Mouse (Mus musculus) urinary bladder, adult 2 months (tissue): ENCODE measurements around the gene 2210408I21Rik. TPM values are rescaled to one million over a fixed set of nuclear protein-coding genes. Genes with fewer than 3 reads are reported as not detected.
"Not testable (repeated sequence)": the region's sequence is repeated elsewhere in the genome, so short reads cannot be mapped to it uniquely, and the experiment has no call there.

Experiments used
- DNase-seq: peaks from one replicate; pipeline ENCODE4 v3.0.0; 2022; ENCODE audit warnings: low spot score
- polyA plus RNA-seq: library from polyadenylated mRNA; depleted of rRNA; stranded (reverse); fragments of >200 nt; gene quantifications from 2 replicates; pipeline ENCODE4 v1.2.3, GENCODE M21; 2012; rRNA removed

2210408I21Rik gene
- polyA plus RNA-seq, result 3.1 and 3.3 TPM in 2 replicates

GRCm38 (mm10) chr13:77134931-77135620 is at the start of gene 2210408I21Rik, which contains the start of gene Slf1:
2210408I21Rik (plus strand) TSS chr13:77135540.
Slf1 (minus strand) TSS chr13:77135473.
- peak; percentile 73 for DNase-seq

GRCm38 (mm10) chr13:77092876-77093275 is 42.5 kb upstream of the 2210408I21Rik start:
- DNase-seq, result not testable (repeated sequence)

GRCm38 (mm10) chr13:77107734-77108133 is 27.6 kb upstream of the 2210408I21Rik start:
- no peak for DNase-seq

- no peak for DNase-seq
Observed at GRCm38 (mm10) chr13:77118695-77119094, 16.6 kb upstream of the 2210408I21Rik start.

- no peak for DNase-seq
Observed at GRCm38 (mm10) chr13:77125159-77125558, 10.2 kb upstream of the 2210408I21Rik start.

- DNase-seq, result no peak
Observed at GRCm38 (mm10) chr13:77128240-77128639, 7.1 kb upstream of the 2210408I21Rik start.

- no peak for DNase-seq
Observed at GRCm38 (mm10) chr13:77131132-77131531, 4.2 kb upstream of the 2210408I21Rik start.

GRCm38 (mm10) chr13:77135621-77135981 is 261 bp downstream of the 2210408I21Rik start:
- DNase-seq, result no peak

GRCm38 (mm10) chr13:77140890-77141289 is 5.5 kb downstream of the 2210408I21Rik start:
- no peak for DNase-seq

- no peak for DNase-seq
Observed at GRCm38 (mm10) chr13:77177931-77178330, 42.6 kb downstream of the 2210408I21Rik start.

- no peak for DNase-seq
Observed at GRCm38 (mm10) chr13:77190606-77191005, 55.3 kb downstream of the 2210408I21Rik start.

- no peak for DNase-seq
Observed at GRCm38 (mm10) chr13:77192201-77192600, 56.9 kb downstream of the 2210408I21Rik start.

GRCm38 (mm10) chr13:77208764-77209418 is 73.6 kb downstream of the 2210408I21Rik start:
- no peak for DNase-seq

GRCm38 (mm10) chr13:77213196-77213595 is 77.9 kb downstream of the 2210408I21Rik start:
- DNase-seq, result no peak

GRCm38 (mm10) chr13:77215460-77215859 is 80.1 kb downstream of the 2210408I21Rik start:
- DNase-seq, result no peak

- no peak for DNase-seq
Observed at GRCm38 (mm10) chr13:77217672-77218280, 82.4 kb downstream of the 2210408I21Rik start.

GRCm38 (mm10) chr13:77221072-77221471 is 85.7 kb downstream of the 2210408I21Rik start:
- DNase-seq, result no peak

- no peak for DNase-seq
Observed at GRCm38 (mm10) chr13:77256541-77256940, 121.2 kb downstream of the 2210408I21Rik start.

- no peak for DNase-seq
Observed at GRCm38 (mm10) chr13:77262715-77263338, 127.5 kb downstream of the 2210408I21Rik start.

GRCm38 (mm10) chr13:77263400-77264179 is 128.2 kb downstream of the 2210408I21Rik start:
- no peak for DNase-seq

- DNase-seq, result no peak
Observed at GRCm38 (mm10) chr13:77264481-77264880, 129.1 kb downstream of the 2210408I21Rik start.
